Mouse (Mus musculus) embryonic facial prominence, embryonic 12.5 days (tissue): ENCODE results near the gene Zdhhc5. TPM values are rescaled to one million over a fixed set of nuclear protein-coding genes. Genes with fewer than 3 reads are reported as not detected.
A peak's percentile ranks its signal among the peaks of the same experiment; 100 is the strongest.

Experiments
- ATAC-seq: fragments of 200-750 bp; cut with Nextera tagmentation; 2 replicates; pipeline ENCODE4 v1.8.0; 2017; ENCODE audit not compliant: insufficient number of reproducible peaks, insufficient read depth, low FRiP score, low TSS enrichment
- H3K27ac ChIP-seq: fragments of 300-500 bp; sonication (generic); 2 replicates; pipeline ENCODE4 v1.5.1; 2016; ENCODE audit warnings: mild to moderate bottlenecking
- H3K27me3 ChIP-seq: fragments of 300-500 bp; sonication (generic); 2 replicates; pipeline ENCODE4 v1.6.1; 2016; ENCODE audit warnings: mild to moderate bottlenecking, moderate library complexity
- H3K36me3 ChIP-seq: fragments of 300-500 bp; sonication (generic); 2 replicates; pipeline ENCODE4 v1.6.1; 2016; ENCODE audit warnings: mild to moderate bottlenecking
- H3K4me1 ChIP-seq: fragments of 300-500 bp; sonication (generic); 2 replicates; pipeline ENCODE4 v1.6.1; 2016
- H3K4me2 ChIP-seq: fragments of 300-500 bp; sonication (generic); replicated peaks from 2 replicates; pipeline ENCODE4 v1.6.1; 2016; ENCODE audit warnings: mild to moderate bottlenecking, moderate library complexity
- H3K4me3 ChIP-seq: fragments of 300-500 bp; sonication (generic); 2 replicates; pipeline ENCODE4 v1.5.1; 2016; ENCODE audit warnings: mild to moderate bottlenecking
- H3K9ac ChIP-seq: fragments of 300-500 bp; sonication (generic); 2 replicates; pipeline ENCODE4 v1.6.1; 2016; ENCODE audit warnings: mild to moderate bottlenecking, moderate library complexity
- H3K9me3 ChIP-seq: fragments of 300-500 bp; sonication (generic); 2 replicates; pipeline ENCODE4 v1.6.1; 2016; ENCODE audit warnings: mild to moderate bottlenecking, moderate library complexity
- WGBS: fragments of 180-500 bp; shearing (Covaris S2); methylation state at CpG from one replicate; pipeline ENCODE4 v1.1.7; 2016; 5-methylcytosine and 5-hydroxymethylcytosine counted together
- polyA plus RNA-seq: library from polyadenylated mRNA; unstranded; fragments of >200 nt; fragmentation: Nextera tagmentation; extraction: Ambion mirVana; gene quantifications from 2 replicates; pipeline ENCODE4 v1.2.1, GENCODE M21; 2016

Zdhhc5 gene
- polyA plus RNA-seq, 1 experiment from 2014 or later, result 33.9 TPM

- WGBS, result 53% methylated on average over 1 of the region's 1 CpGs
- Histone ChIP-seq H3K36me3 (no peaks in the 10 kb centered on the region), H3K4me1 (no peaks in the 10 kb centered on the region), H3K4me2 (no peak overlapping the region), H3K27me3 (no peaks in the 10 kb centered on the region), H3K9ac (no peak overlapping the region), H3K9me3 (no peaks in the 10 kb centered on the region), H3K4me3 (no peak overlapping the region), H3K27ac (no peak overlapping the region)
- ATAC-seq, result no peak
Measured at GRCm38 (mm10) chr2:84655864-84656263, 59.1 kb downstream of the Zdhhc5 start.

- Histone ChIP-seq H3K9me3 (no peaks in the 10 kb centered on the region), H3K27me3 (no peaks in the 10 kb centered on the region), H3K27ac (no peak overlapping the region), H3K4me1 (0 out of 2 replicates have a peak, but pooled peaks cover 2% of the 10 kb centered on the region), H3K4me3 (no peak overlapping the region), H3K36me3 (no peaks in the 10 kb centered on the region), H3K4me2 (no peak overlapping the region), H3K9ac (no peak overlapping the region)
- ATAC-seq, result no peak
Measured at GRCm38 (mm10) chr2:84653354-84653753, 61.6 kb downstream of the Zdhhc5 start.

GRCm38 (mm10) chr2:84650464-84651195, 64.3 kb downstream of the Zdhhc5 start, which contains the start of gene Ctnnd1:
Gene Ctnnd1, minus strand, starts transcription at chr2:84650765.
- H3K4me1 ChIP-seq, result 0 out of 2 replicates have a peak, but pooled peaks cover 8% of the 10 kb centered on the region
- H3K36me3 ChIP-seq, result no peaks in the 10 kb centered on the region
- H3K9ac ChIP-seq, result peak within 1 kb of the TSS; percentile 85
- no peaks in the 10 kb centered on the region for H3K27me3 ChIP-seq
- peak within 1 kb of the TSS; percentile 67 for H3K4me3 ChIP-seq
- peak; percentile 97 for ATAC-seq
- peak within 1 kb of the TSS; percentile 83 for H3K4me2 ChIP-seq
- H3K9me3 ChIP-seq, result no peaks in the 10 kb centered on the region
- peak within 1 kb of the TSS; percentile 96 for H3K27ac ChIP-seq
- 0% methylated on average over 15 of the region's 15 CpGs for WGBS

- no peaks in the 10 kb centered on the region for H3K27me3 ChIP-seq
- no peak for ATAC-seq
- H3K4me1 ChIP-seq, result 0 out of 2 replicates have a peak, but pooled peaks cover 8% of the 10 kb centered on the region
- WGBS, result 0% methylated on average over 10 of the region's 10 CpGs
- H3K36me3 ChIP-seq, result no peaks in the 10 kb centered on the region
- H3K9ac ChIP-seq, result peak overlapping the region; percentile 85
- H3K4me2 ChIP-seq, result peak overlapping the region; percentile 83
- H3K9me3 ChIP-seq, result no peaks in the 10 kb centered on the region
- peak overlapping the region; percentile 96 for H3K27ac ChIP-seq
- peak overlapping the region; percentile 67 for H3K4me3 ChIP-seq
Measured at GRCm38 (mm10) chr2:84649674-84650073, 65.3 kb downstream of the Zdhhc5 start.

- Histone ChIP-seq H3K27ac (no peak overlapping the region), H3K4me3 (peak overlapping the region; percentile 33)
- no peak for ATAC-seq
Measured at GRCm38 (mm10) chr2:84648369-84648768, 66.6 kb downstream of the Zdhhc5 start.

GRCm38 (mm10) chr2:84647051-84647568, 67.9 kb downstream of the Zdhhc5 start:
- H3K9ac ChIP-seq, result no peak overlapping the region
- no peak overlapping the region for H3K4me2 ChIP-seq
- no peak overlapping the region for H3K4me3 ChIP-seq
- no peaks in the 10 kb centered on the region for H3K27me3 ChIP-seq
- 95% methylated on average over 6 of the region's 6 CpGs for WGBS
- no peak overlapping the region for H3K27ac ChIP-seq
- no peaks in the 10 kb centered on the region for H3K9me3 ChIP-seq
- ATAC-seq, result no peak
- no peaks in the 10 kb centered on the region for H3K36me3 ChIP-seq
- 0 out of 2 replicates have a peak, but pooled peaks cover 8% of the 10 kb centered on the region for H3K4me1 ChIP-seq

More at GRCm38 (mm10) chr2:84648369-84648768, 66.6 kb downstream of the Zdhhc5 start:
- 38% methylated on average over 6 of the region's 6 CpGs for WGBS
- Histone ChIP-seq H3K9ac (no peak overlapping the region), H3K36me3 (no peaks in the 10 kb centered on the region), H3K4me2 (peak overlapping the region; percentile 83), H3K9me3 (no peaks in the 10 kb centered on the region), H3K4me1 (0 out of 2 replicates have a peak, but pooled peaks cover 8% of the 10 kb centered on the region), H3K27me3 (no peaks in the 10 kb centered on the region)

- H3K4me2 ChIP-seq, result no peak overlapping the region
- H3K4me1 ChIP-seq, result 0 out of 2 replicates have a peak, but pooled peaks cover 8% of the 10 kb centered on the region
- H3K27me3 ChIP-seq, result no peaks in the 10 kb centered on the region
- ATAC-seq, result no peak
- H3K36me3 ChIP-seq, result no peaks in the 10 kb centered on the region
- H3K9me3 ChIP-seq, result no peaks in the 10 kb centered on the region
- no peak overlapping the region for H3K9ac ChIP-seq
- H3K4me3 ChIP-seq, result no peak overlapping the region
- 86% methylated on average over 1 of the region's 1 CpGs for WGBS
- H3K27ac ChIP-seq, result no peak overlapping the region
Measured at GRCm38 (mm10) chr2:84646138-84646537, 68.8 kb downstream of the Zdhhc5 start.

GRCm38 (mm10) chr2:84640833-84641232, 74.1 kb downstream of the Zdhhc5 start:
- ATAC-seq, result no peak
- Histone ChIP-seq H3K9me3 (no peaks in the 10 kb centered on the region), H3K4me2 (no peak overlapping the region), H3K4me1 (peaks cover 32% of the 10 kb centered on the region), H3K4me3 (no peak overlapping the region), H3K36me3 (no peaks in the 10 kb centered on the region; the same call in 1 of the 2 replicates), H3K27me3 (no peaks in the 10 kb centered on the region), H3K9ac (no peak overlapping the region), H3K27ac (no peak overlapping the region)

- Histone ChIP-seq H3K9ac (no peak overlapping the region), H3K9me3 (no peaks in the 10 kb centered on the region), H3K27me3 (no peaks in the 10 kb centered on the region), H3K4me3 (no peak overlapping the region), H3K4me1 (peaks cover 54% of the 10 kb centered on the region), H3K4me2 (no peak overlapping the region), H3K27ac (peak overlapping the region; percentile 50; the same call in 1 of the 2 replicates), H3K36me3 (no peaks in the 10 kb centered on the region; the same call in 1 of the 2 replicates)
- WGBS, result 42% methylated on average over 5 of the region's 5 CpGs
- no peak for ATAC-seq
Measured at GRCm38 (mm10) chr2:84638428-84639220, 76.4 kb downstream of the Zdhhc5 start.
